Mouse (Mus musculus) left cerebral cortex, adult 9 months (tissue): ENCODE data around the gene Nedd9.

Experiments
- DNase-seq, 2 experiments: peaks; one replicate each; pipeline ENCODE4 v3.0.0; 2022; ENCODE audit warnings: low spot score in 2 of 2

Nedd9 gene

DNA sequence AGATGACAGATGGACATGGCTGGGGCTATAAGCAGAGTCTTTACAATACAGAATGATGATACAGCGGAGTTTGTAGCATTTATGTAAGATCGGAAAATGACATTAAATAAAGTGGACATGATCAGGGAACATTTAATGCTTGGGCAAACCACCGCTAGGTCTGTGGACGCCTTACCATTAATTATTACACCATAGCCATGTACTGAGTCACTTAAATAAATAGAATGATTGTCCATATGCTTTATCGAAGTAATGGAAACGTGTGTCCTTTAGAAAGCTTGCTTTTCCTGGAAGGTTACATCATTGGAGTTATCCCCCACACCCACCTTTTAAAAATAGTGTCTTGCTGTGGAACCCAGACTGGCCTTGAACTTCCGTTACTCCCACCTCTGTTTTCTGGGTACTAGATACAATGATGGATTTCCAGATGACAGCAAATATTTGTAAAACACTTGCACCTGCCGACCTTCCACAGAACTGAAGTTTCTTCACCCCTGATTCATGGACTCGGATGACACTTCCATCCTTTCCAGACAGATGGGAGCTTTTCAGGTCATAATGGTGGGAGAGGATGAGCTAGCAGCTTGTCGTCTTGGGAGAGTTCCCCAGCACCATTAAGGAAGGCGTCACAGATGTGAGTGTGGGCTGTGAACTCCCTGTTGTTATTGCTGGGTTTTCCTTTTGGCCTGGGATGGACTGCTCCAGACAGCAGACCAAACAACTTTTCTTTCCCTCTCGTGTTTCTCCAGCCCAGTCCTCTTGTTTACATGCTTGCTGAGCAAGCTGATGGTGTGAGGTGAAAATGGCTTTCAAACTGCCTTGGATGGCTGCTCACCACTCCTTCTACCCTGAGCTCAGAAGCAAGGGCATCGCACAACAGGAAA, 76.7 kb downstream of the Nedd9 start:
- DNase-seq, result no peak

DNA sequence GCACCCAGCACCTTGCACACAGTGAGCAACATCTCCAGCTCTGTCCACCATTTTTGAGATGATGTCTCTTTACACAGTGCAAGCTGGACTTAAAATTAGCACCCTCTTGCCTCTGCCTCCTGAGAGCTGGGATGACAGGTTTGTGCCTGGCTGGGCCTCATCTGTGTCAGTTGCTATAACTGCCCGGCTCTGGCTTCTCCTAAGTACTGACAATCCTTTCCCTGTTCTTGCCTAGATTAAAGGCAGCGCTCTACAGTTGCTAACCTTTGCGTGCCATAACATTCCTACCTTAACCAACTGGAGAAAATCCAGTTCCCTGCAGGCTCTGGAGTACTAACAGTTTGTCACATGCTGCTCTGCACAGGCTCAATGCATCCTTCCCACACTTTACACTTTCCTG, 77.9 kb downstream of the Nedd9 start:
- DNase-seq, result no peak

DNA sequence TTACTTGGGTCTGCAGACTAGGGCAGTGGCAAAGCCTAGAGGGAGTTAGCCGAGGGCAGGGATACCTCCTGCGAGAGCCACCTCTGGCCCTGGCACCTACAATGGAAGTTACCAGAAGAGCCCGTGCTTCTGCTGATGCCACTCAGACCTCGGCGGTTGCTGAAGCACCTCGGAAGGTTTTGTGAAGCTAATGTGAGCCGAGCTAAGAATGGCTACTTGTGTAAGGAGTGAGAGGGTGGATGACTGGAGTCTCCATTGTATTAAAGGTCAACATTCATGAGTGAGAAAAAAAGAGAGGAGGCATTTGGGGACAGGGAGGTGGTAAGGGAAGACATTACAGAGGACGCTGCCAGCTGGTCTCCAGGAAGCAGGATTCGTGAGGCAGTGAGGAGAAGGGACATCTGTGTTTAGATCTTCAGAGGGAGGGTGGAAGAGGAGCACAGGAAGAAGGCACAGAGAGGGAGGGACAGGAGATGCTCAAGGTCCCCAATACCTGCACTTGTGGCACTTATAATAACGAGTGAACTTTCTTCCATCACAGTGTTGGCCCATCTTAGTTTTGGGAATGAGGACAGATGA, 78.7 kb downstream of the Nedd9 start:
- DNase-seq, result peak in 1 of 2 experiments; percentile 16

DNA sequence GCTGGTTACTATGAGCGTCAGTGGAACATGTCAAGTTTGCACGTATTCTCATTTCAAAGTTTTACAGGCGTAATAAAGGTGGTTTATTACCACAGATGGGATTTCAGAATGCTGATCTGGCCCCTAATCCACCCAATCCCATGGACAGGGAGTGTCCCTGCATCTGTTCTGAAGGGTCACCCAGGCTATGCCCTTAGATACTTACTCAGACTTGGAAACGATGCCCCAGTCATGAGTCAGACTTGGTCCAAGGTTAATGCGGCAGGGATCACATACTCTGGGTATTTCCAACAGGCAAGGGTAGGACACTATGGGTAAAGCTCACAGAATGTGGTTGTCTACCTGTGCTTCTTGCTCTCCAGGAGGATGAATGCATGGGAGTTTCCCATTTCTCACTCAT, 82.2 kb downstream of the Nedd9 start:
- no peak for DNase-seq

DNA sequence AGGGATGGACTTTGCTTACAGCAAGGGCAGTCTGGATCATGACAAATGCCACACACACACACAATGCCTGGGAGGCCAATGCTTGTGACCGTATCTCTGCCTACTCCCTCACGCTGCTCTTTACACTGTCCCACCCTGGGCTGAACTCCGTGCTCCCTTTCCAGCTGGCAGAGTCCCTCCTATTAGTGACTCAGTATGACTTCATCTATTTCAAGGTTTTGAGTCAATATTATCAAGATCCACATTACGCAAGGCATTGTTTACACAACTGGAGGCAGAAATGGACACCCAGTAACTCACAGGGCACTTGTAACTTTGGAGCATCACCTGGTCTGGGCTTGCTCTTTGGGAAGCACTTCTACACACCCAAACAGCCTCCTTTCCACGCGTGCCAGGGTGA, 83.3 kb downstream of the Nedd9 start:
- DNase-seq, result no peak

DNA sequence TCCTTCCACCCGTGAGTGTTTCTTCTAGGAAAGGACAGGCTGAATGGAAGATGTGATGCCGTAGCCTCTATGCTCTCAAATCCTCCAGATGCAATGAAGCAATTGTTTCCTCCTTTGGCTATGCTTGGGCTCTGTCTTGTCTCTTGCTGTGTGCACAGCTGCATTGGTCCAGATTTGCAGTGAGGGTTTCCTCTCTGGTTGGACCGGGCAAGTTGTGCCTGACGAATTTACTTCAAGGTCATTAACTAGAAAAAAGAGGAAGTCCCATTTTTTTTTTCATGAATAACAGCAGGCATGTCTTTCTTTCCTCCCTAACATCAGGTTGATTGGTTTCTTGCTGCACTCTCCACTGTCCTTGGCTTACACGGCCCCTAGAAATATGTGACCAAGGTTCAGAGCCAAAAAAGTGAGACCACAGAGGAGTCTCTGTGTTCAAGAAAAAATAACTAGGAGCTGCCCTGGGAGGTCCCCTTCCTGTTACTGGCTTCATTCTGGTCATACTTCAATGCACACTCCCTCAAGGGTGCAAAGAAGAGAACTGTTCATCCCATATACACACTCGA, 84.6 kb downstream of the Nedd9 start:
- DNase-seq, result no peak

DNA sequence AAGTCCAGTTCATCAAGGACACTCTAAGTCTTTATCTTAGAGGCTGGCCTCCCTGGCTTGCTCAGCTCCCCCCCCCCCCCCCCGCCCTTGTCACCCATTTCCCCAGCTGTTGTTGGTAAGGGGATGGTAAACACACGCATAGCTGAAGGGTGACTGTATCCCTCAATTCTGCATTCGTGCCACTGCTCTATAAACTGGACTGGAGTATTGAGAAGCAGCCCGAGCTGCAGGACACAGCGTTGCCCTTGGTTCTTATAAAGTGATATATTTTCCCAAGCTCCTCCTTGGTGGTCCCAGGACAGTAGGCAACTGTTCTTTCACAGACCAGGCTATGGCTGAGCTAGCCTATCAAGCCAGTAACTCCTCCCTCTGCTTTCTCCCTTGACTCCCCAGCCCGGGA, 85.4 kb downstream of the Nedd9 start:
- DNase-seq, result no peak

DNA sequence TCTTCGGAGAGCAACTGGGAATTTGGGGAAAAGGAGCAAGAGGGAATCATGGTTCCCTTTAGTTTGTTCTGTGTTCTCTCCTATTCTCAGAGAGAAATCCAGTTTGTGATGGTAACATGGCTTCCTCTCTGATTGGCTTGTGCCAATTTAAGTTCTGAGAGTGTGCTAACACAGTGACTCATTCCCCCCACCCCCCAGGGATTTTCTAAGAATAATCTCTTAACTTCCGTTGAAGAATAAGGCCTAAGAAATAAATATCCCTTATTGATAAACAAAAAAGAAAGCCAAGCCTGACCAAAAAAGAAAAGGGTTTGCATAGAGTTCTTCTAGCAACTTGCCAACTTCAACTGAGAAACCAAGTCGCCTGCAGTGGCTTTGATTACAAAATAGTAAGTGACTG, 86.9 kb downstream of the Nedd9 start:
- no peak for DNase-seq

DNA sequence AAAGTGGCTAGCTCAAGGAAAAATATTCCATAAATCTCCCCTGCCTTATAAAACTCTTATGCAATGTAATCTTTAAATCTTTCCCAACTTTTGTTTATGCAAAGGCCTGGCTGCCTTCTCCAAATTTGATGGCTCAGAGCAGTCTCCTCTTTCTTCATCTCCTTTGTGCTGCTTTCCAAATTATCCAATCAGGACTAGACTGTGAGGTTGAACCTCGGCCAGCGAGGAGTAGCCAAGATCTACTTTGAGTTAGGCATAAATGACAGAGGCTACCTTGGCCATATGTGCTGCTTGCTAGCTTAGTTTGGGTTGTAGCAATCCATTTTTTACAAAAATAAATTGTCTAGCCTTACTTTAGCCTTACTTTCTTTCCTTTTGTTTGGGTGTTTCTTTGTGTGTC, 95.0 kb downstream of the Nedd9 start:
- DNase-seq, result no peak

DNA sequence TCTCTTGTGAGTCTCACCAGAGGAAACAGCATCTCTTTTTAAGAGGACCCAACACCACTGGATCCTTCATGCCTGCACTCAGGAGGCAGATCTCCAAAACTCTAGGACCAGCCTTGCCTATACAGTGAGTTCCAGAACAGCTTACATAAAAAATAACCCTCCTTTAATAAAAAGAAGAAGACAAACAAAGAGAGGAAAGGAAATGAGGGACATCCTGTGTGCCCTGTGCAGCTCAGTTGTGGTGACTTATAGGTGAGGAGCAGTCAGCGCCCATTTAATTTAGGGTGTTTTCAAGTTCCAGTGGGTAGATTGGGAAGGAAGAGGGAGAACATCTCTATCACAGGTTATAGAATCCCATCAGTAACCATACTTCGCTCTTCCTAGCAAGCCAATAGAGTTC, 96.5 kb downstream of the Nedd9 start:
- no peak for DNase-seq

DNA sequence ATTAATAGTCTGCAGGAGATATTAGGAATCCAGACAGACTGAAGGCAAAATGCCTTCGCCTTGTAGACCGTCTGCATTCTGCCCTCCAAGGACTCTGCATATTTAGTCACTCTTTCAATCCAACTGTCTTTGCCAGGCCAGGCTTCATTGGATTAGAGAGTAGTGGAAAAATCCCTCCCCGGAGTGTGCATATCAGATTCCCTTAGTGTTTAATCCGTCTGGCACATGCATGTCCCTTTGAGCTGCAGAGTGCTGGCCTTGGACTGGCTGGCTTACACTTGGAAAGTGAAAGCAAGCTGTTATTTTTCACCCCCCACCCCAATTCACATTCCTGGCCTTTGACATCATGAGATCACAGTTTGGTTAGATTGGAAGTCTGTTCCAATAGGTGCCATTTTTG, 100.6 kb downstream of the Nedd9 start:
- no peak for DNase-seq

DNA sequence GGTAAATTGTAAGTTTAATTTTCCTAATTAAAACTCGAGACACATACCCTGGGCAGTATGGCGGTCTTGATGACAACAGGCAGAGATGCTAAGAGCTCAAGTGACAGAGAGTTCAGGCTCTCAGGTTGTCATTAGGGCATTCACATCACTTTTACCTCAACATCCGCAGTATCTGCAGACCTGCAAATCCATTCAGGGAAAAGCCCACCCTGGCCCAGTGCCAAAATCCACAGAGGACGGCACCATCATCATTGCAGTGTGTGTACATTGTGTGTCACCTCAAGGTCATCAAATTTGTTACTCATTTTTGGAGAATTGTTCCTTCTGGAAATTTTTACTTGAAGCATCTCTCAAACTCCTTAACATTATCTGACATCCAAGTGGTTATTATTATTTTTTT, 102.3 kb downstream of the Nedd9 start:
- no peak for DNase-seq

DNA sequence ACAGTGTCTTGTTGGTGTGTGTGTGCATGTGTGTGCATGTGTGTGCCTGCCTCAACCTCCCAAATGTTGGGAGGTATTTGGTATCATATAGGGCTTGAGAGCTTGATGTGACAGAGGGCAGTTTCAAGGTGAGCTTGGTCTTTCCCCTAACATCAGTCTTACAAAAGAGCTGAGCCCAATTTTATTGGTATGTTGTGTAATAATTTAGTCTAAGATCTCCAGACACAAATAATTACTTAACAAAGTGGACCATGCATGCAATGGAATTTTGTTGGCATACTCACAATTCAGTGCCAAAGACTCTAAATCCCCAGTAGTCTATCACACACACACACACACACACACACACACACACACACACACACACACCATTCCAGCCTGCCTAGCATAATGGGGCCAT, 104.5 kb downstream of the Nedd9 start:
- DNase-seq, result no peak

DNA sequence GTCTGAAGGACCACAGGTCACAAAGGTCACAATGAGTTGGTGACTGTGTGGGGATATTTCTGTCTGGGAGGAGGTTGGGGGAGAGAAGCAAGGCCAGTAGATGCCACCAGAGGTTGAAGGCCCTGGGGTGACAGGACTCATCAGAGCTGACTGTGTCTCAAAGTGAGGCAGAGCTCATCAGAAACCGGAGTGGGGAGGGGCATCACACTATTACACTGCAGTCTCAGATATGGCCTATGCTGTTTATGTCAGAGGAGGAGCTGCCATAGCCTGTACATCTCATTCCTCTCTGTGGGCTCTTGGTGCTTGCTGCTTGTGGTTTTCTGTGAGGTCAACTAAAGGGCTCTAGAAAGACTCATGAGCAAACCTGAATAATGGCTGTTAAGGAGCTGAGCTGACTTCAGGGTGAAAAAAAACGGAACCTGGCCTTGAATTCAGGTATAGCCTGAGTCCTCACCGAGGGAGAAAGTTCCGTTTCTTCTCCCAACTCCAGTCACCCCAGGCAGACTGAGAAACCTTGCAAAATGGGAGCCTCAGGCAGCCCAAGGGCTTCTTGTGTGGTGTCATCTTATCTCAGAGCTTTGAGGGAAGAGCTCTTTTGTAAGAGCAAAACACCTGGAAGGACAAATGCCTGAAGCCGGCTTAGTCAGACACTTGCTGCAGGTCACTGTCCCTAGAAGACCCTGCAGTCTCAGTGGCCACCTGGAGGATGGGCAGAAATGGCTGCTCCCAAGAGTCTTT, 105.2 kb downstream of the Nedd9 start:
- DNase-seq, result no peak

DNA sequence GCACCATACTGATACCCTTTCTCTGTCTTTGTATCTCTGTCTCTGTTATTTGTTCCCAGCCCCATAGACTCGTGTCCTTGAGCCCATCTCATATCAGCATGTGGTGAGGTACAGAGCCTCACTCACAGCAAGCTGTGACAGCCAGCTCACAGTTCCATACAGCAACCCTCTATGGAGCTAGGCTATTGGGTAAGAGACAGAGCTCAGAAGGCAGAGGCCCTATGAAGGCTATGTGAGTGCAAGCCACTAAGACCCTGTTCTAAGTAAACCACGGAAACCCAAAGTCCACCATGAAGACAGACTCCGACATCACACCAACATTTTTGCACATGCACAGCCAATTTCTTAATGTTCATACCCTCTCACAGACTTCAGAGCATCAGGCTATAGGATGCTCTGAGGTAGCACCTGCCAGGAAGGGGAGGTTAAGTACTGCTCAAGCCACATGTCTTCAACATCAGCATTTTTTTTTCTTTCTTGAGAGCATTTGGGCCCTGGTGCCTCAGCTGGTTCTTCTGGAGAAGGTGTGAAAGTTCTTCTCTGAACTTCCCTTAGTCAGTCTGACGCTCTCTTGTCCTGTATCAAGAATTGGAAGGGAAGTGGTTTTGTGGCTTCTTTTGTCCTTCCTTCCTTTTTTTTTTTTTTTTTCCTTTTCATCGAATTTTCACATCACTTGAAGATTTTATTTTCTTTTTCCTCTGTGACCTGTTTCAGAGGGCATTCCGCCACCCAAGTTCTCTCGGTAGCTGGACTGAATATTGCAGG, 105.9 kb downstream of the Nedd9 start:
- DNase-seq, result no peak

DNA sequence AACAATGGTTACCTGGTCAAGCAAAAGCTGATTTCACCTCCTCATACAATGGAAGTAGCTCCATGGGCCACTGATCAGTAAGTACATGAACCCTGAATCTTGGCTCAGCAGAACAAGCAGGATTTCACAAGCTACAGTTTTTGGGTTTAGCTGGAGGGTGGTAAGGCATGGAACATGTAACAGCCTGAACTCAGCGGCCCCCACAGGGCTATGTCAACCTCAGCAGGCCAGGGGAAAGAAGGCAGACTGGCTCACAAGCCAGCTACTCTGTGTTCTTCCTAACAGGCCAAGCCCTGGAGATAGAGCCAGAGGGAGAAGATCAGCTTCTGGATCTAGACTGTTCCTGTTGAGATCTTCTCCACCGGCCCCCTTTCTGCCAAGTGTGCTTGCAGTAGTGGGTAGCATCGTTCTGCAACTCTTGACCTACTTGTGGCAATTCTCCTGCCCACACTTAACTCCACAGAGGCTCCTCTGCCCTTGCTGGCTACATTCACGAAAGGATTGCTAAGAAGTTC, 107.2 kb downstream of the Nedd9 start:
- DNase-seq, result no peak

DNA sequence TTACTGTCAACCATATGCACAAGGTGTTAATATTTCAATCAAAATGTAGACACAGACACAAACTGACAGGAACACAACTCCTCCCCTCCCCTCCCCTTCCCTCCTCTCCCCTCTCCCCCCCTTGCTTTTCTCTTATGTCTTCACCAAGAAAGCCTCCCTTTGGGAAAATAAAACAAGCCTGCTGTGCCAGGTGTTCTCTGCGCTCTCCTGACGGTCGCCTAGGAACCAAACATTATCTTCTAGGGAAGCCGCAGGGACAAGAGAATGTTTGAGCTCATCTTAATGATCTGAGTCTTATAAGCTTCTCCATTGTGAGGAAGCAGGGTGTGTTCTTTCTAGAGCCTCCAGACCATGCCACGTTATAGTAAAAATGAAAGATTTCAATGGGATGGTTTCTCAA, 108.7 kb downstream of the Nedd9 start:
- no peak for DNase-seq

DNA sequence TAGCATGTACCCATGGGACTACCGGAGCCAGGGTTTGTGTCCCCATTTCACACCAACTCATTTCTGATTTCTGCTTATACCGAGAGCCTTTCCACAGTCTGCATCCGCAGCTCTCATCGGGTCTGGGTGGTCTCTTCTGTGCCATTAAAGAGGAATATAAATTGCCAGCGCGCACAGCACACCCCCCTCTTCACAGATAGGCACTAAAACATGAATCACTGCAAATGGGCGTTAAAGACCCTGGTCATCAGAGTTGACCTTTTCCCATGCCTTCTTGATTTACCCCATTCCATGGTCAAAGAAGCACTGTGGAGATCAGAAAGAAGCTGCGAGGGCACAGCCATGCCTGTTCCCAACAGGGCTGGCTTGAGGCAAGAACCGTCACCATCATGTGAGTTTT, 109.3 kb downstream of the Nedd9 start:
- DNase-seq, result no peak

DNA sequence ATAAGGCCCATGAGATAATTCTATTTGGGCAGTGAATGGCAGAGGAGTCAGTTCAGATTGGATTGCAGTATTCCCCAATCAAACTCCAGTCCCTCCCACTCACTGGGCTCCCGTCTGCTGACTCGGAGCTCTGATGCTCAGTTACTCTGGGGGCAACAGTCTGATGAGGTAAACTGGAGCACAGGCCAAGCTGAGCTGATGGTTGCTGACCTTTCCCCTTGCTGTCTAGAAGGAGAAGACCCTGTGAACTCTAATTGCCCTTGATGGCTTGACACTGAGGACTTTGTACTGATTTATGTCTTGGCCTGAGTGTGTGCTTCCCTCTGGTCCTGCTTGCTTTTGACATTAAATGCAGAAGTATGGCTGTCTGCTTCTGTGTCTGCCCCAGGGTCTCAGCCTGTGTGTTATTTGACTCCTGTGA, 110.1 kb downstream of the Nedd9 start:
- DNase-seq, result no peak

DNA sequence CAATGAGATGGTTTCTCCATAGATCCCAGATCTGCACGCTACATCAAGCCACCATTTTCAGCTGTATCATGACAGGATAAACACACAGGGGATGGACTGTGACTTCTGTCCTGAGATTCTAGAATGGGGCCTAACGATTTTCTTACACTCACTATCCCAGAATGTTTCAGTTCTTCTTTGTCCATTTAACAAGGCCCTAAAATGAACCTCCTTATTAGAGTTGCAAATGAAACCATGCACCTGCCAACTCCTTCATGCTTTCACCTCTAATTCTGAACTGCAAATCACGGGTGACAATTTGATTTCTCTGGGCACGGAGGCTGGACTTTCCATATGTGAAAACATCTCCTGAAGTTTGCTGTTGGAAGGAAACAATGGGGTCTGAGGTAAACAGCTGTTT, 111.1 kb downstream of the Nedd9 start:
- DNase-seq, result no peak

DNA sequence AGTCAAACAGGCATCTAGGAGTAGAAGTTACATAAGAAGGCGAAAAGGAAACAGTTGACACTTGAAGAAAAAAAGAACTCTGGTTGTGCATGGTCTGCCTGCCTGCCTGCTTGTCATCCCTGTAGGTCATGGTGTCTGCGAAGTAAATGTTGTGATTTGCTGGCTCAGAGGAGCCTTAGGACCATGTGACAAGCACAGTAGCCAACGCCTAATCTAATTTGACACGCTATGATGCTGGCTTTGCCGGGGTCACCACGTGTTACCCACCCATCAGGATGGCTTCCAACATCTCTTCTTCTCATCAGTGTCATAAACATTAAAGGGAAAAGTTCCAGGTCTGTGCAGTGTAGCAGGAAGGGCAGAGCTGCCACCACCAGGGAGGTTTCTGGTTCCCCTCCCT, 111.5 kb downstream of the Nedd9 start:
- DNase-seq, result no peak

DNA sequence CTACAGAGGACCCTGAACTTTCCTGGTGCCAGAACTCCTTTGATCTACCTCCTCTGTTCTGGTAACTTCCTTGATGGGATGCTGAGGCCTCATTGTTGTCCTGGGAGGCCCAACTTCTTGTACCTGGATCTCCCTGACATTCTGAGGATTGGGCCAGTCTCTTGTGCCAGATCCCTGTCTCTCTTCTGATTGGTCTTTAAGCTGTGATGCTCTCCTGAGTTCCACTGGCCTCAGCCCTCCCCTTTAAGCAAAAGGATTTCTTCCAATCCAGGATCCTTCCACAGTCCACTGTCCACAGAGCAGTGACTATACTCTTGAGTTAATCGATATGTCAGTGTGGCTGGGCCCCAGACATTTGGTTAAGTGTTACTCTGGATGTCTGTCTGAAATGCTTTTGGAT, 112.3 kb downstream of the Nedd9 start:
- no peak for DNase-seq
